Mouse (Mus musculus): Measurements from ENCODE around the gene Fam155a. TPM values are rescaled to one million over a fixed set of nuclear protein-coding genes. Genes with fewer than 3 reads are reported as not detected.

Gene Fam155a
- polyA plus RNA-seq, 1 experiment from 2014 or later, result 10.3 TPM

GRCm38 (mm10) chr8:9546919-9547557 is 223.9 kb downstream of the Fam155a start:
- Histone ChIP-seq H3K4me1 (peaks cover 4% of the 10 kb centered on the region; the same call in 1 of the 2 replicates), H3K27ac (no peak overlapping the region), H3K27me3 (no peaks in the 10 kb centered on the region), H3K36me3 (ENCODE audit: poor library complexity, severe bottlenecking) (no peaks in the 10 kb centered on the region), H3K4me3 (no peak overlapping the region), H3K9me3 (replicated peaks) (no peaks in the 10 kb centered on the region), H3K4me2 (no peak overlapping the region), H3K9ac (no peak overlapping the region)
- 72% methylated on average over 6 of the region's 6 CpGs for WGBS
- 0 out of 2 replicates have a peak, but pooled peaks have one; percentile 38 for ATAC-seq

- Histone ChIP-seq H3K36me3 (ENCODE audit: poor library complexity, severe bottlenecking) (no peaks in the 10 kb centered on the region), H3K4me2 (no peak overlapping the region), H3K9me3 (replicated peaks) (no peaks in the 10 kb centered on the region), H3K27ac (no peak overlapping the region), H3K4me1 (peaks cover 4% of the 10 kb centered on the region; the same call in 1 of the 2 replicates), H3K9ac (no peak overlapping the region), H3K4me3 (no peak overlapping the region), H3K27me3 (no peaks in the 10 kb centered on the region)
- WGBS, result 78% methylated on average over 6 of the region's 6 CpGs
- no peak for ATAC-seq
Observed at GRCm38 (mm10) chr8:9546429-9546828, 224.5 kb downstream of the Fam155a start.

GRCm38 (mm10) chr8:9545665-9546064 is 225.3 kb downstream of the Fam155a start:
- Histone ChIP-seq H3K9me3 (replicated peaks) (no peaks in the 10 kb centered on the region), H3K27ac (no peak overlapping the region), H3K4me3 (no peak overlapping the region), H3K9ac (no peak overlapping the region), H3K4me2 (no peak overlapping the region), H3K4me1 (peaks cover 4% of the 10 kb centered on the region; the same call in 1 of the 2 replicates), H3K27me3 (no peaks in the 10 kb centered on the region), H3K36me3 (ENCODE audit: poor library complexity, severe bottlenecking) (no peaks in the 10 kb centered on the region)
- WGBS, result 77% methylated on average over 2 of the region's 2 CpGs
- no peak for ATAC-seq

DNA sequence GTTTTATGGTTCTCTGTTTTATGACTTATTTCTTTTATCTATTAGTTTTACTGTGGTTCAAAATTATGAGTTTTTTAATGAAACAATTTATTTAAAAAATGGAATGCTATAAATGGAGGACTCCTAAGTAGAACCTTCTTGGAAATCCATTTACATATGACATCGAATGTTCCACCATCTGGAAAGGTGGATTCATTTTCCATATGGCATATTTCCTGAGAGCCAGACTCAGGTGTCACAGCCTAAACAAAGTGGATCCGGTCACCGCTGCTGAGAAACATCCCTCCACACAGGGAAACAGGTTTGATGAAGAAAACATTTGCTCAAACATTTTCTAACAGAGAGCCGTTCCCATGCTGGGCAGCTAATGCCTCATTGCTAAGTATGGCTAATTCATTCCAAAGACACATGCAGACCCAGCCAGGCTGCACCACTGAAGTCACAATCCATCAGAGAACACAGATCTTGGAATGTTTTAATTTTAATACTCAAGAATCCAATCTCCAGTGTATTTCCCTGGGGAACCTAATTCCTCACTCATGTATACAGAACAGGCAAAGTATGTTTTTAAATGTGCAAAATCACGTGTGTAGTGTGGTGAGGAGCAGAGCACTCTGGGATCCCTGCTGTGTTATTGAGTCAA is 235.1 kb downstream of the Fam155a start:
- H3K27me3 ChIP-seq, result no peaks in the 10 kb centered on the region
- no peak for ATAC-seq
- no peak overlapping the region for H3K4me2 ChIP-seq
- H3K36me3 ChIP-seq (ENCODE audit: poor library complexity, severe bottlenecking), result no peaks in the 10 kb centered on the region
- no peak overlapping the region for H3K27ac ChIP-seq
- 88% methylated on average over 5 of the region's 5 CpGs for WGBS
- no peaks in the 10 kb centered on the region for H3K4me1 ChIP-seq
- H3K9ac ChIP-seq, result no peak overlapping the region
- no peak overlapping the region for H3K4me3 ChIP-seq
- no peaks in the 10 kb centered on the region for H3K9me3 ChIP-seq (replicated peaks)

- H3K27ac ChIP-seq, result no peak overlapping the region
- no peaks in the 10 kb centered on the region for H3K9me3 ChIP-seq (replicated peaks)
- H3K36me3 ChIP-seq (ENCODE audit: poor library complexity, severe bottlenecking), result no peaks in the 10 kb centered on the region
- H3K4me3 ChIP-seq, result no peak overlapping the region
- ATAC-seq, result no peak
- no peak overlapping the region for H3K4me2 ChIP-seq
- no peaks in the 10 kb centered on the region for H3K4me1 ChIP-seq
- WGBS, result 61% methylated on average over 3 of the region's 3 CpGs
- H3K27me3 ChIP-seq, result no peaks in the 10 kb centered on the region
- H3K9ac ChIP-seq, result no peak overlapping the region
Observed at GRCm38 (mm10) chr8:9526515-9526914, 244.4 kb downstream of the Fam155a start.

DNA sequence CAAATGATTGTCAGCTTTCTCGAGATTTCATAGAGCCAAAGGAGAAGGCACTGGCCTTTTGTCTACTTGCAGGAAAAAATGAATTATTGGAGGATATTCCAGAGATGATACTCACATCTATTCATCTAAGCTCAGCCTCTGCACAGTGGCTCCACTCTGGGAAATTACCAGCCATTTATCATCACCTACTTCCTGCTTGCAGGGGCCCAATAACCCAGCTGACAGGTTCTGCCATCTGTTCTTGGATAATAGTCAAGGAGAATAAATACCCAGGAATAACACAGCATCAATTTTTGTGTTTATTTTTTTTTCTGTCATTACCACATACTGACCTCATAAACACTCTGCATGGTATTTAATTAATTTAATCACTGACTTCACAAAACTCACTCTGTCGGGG is 249.4 kb downstream of the Fam155a start:
- Histone ChIP-seq H3K27me3 (no peaks in the 10 kb centered on the region), H3K9me3 (replicated peaks) (no peaks in the 10 kb centered on the region), H3K27ac (no peak overlapping the region), H3K4me3 (no peak overlapping the region), H3K9ac (no peak overlapping the region), H3K4me2 (no peak overlapping the region), H3K4me1 (no peaks in the 10 kb centered on the region), H3K36me3 (ENCODE audit: poor library complexity, severe bottlenecking) (no peaks in the 10 kb centered on the region)
- no peak for ATAC-seq
- WGBS, result 87% methylated on average over 2 of the region's 2 CpGs

GRCm38 (mm10) chr8:9500751-9501150 is 270.2 kb downstream of the Fam155a start:
- Histone ChIP-seq H3K36me3 (ENCODE audit: poor library complexity, severe bottlenecking) (no peaks in the 10 kb centered on the region), H3K27me3 (no peaks in the 10 kb centered on the region), H3K9me3 (replicated peaks) (no peaks in the 10 kb centered on the region), H3K27ac (no peak overlapping the region), H3K4me2 (no peak overlapping the region), H3K9ac (no peak overlapping the region), H3K4me1 (no peaks in the 10 kb centered on the region), H3K4me3 (no peak overlapping the region)
- 64% methylated on average over 6 of the region's 6 CpGs for WGBS
- ATAC-seq, result no peak

GRCm38 (mm10) chr8:9494225-9494598 is 276.7 kb downstream of the Fam155a start:
- Histone ChIP-seq H3K4me2 (no peak overlapping the region), H3K36me3 (ENCODE audit: poor library complexity, severe bottlenecking) (no peaks in the 10 kb centered on the region), H3K9ac (no peak overlapping the region), H3K9me3 (replicated peaks) (no peaks in the 10 kb centered on the region), H3K4me1 (peaks cover 6% of the 10 kb centered on the region; the same call in 1 of the 2 replicates), H3K27me3 (no peaks in the 10 kb centered on the region), H3K27ac (no peak overlapping the region), H3K4me3 (no peak overlapping the region)
- WGBS, result 35% methylated on average over 1 of the region's 1 CpGs
- no peak for ATAC-seq

- Histone ChIP-seq H3K4me1 (peaks cover 6% of the 10 kb centered on the region; the same call in 1 of the 2 replicates), H3K9ac (no peak overlapping the region), H3K36me3 (ENCODE audit: poor library complexity, severe bottlenecking) (no peaks in the 10 kb centered on the region), H3K9me3 (replicated peaks) (no peaks in the 10 kb centered on the region), H3K27me3 (no peaks in the 10 kb centered on the region), H3K4me3 (no peak overlapping the region), H3K4me2 (no peak overlapping the region), H3K27ac (no peak overlapping the region)
- WGBS, result 52% methylated on average over 8 of the region's 8 CpGs
- ATAC-seq, result 0 out of 2 replicates have a peak, but pooled peaks have one; percentile 33
Observed at GRCm38 (mm10) chr8:9493557-9494224, 277.3 kb downstream of the Fam155a start.

- Histone ChIP-seq H3K27ac (no peak overlapping the region), H3K9ac (no peak overlapping the region), H3K4me3 (no peak overlapping the region), H3K9me3 (replicated peaks) (no peaks in the 10 kb centered on the region), H3K27me3 (no peaks in the 10 kb centered on the region), H3K4me2 (no peak overlapping the region), H3K4me1 (no peaks in the 10 kb centered on the region), H3K36me3 (ENCODE audit: poor library complexity, severe bottlenecking) (no peaks in the 10 kb centered on the region)
- no peak for ATAC-seq
- 47% methylated on average over 5 of the region's 5 CpGs for WGBS
Observed at GRCm38 (mm10) chr8:9482565-9482964, 288.4 kb downstream of the Fam155a start.

GRCm38 (mm10) chr8:9471290-9471689 is 299.7 kb downstream of the Fam155a start:
- H3K4me2 ChIP-seq, result no peak overlapping the region
- H3K4me1 ChIP-seq, result no peaks in the 10 kb centered on the region
- H3K9me3 ChIP-seq (replicated peaks), result no peaks in the 10 kb centered on the region
- no peak overlapping the region for H3K9ac ChIP-seq
- no peaks in the 10 kb centered on the region for H3K36me3 ChIP-seq (ENCODE audit: poor library complexity, severe bottlenecking)
- H3K4me3 ChIP-seq, result no peak overlapping the region
- 73% methylated on average over 5 of the region's 5 CpGs for WGBS
- no peaks in the 10 kb centered on the region for H3K27me3 ChIP-seq
- ATAC-seq, result no peak
- no peak overlapping the region for H3K27ac ChIP-seq

DNA sequence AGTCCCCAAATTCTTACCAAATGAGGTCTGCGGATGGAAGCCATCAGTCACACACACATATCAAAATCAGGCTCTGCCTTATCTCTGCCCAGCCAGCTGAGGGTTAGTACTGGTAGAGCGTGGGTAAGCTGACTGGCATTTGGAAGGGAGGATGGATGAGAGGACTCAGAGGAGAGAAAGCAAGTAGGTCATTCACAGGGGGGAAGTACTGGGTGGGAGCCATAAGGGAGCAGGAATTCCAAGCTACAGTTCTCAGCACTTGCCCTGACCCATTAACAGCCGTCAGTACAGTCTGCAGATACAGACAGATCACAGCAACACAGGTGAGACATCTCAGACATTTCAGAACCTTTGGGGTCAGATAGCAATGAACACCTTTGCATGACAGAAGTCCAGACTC is 300.8 kb downstream of the Fam155a start:
- Histone ChIP-seq H3K27me3 (no peaks in the 10 kb centered on the region), H3K4me2 (no peak overlapping the region), H3K27ac (no peak overlapping the region), H3K36me3 (ENCODE audit: poor library complexity, severe bottlenecking) (no peaks in the 10 kb centered on the region), H3K9me3 (replicated peaks) (no peaks in the 10 kb centered on the region), H3K4me3 (no peak overlapping the region), H3K4me1 (no peaks in the 10 kb centered on the region), H3K9ac (no peak overlapping the region)
- ATAC-seq, result no peak
- 83% methylated on average over 3 of the region's 3 CpGs for WGBS

All from forebrain, embryonic 13.5 days (tissue).